Mouse (Mus musculus): ENCODE data around the gene Myh2. TPM values are rescaled to one million over a fixed set of nuclear protein-coding genes. Genes with fewer than 3 reads are reported as not detected.

Gene Myh2
- total and polyA plus RNA-seq, 2 experiments from 2014 or later: 0.10 to 0.24 TPM

DNA sequence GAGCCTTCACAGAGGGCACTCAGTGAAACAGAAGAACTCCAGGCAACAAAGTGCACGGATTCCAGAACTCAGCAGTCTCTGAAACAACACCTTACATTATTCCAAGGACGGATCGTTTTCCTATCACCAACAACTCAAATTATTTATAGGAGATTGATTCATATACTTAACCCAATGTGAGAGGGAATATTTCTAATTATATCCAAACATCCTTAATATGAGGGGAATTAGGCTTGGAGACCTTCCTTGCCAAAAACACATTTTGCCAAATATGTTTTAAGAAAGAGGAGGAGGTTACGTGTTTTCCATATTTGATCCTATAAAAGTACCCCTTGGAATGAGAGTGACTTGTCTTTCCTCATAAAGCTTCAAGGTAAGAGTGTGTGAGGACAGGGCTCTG, 28.9 kb downstream of the Myh2 start, which contains the start of gene Myh1:
Myh1 (plus strand) TSS at position 301 of the 400 bp plus-strand sequence.
- 71% methylated on average over 4 of the region's 4 CpGs for WGBS
- H3K4me3 ChIP-seq (ENCODE audit: low read length): no peak within 1 kb of the TSS
- H3K36me3 ChIP-seq (ENCODE audit: insufficient read depth, low read length): no peaks in the 10 kb centered on the region
- no peaks in the 10 kb centered on the region for H3K27me3 ChIP-seq (ENCODE audit: insufficient read depth, low read length)
- DNase-seq (ENCODE audit: low spot score) (no peak), ATAC-seq (no peak)
- H3K27ac ChIP-seq: no peak within 1 kb of the TSS
- H3K9ac ChIP-seq (replicated peaks; ENCODE audit: low read length): no peak within 1 kb of the TSS
- no peaks in the 10 kb centered on the region for H3K9me3 ChIP-seq (ENCODE audit: low read length)
- H3K4me1 ChIP-seq (ENCODE audit: insufficient read depth, low read length): no peaks in the 10 kb centered on the region
- H3K4me2 ChIP-seq (ENCODE audit: low read depth, low read length): no peak within 1 kb of the TSS
- no peak for TF ChIP-seq CTCF (IDR thresholded peaks at IDR 0.05; ENCODE audit: low read depth)

DNA sequence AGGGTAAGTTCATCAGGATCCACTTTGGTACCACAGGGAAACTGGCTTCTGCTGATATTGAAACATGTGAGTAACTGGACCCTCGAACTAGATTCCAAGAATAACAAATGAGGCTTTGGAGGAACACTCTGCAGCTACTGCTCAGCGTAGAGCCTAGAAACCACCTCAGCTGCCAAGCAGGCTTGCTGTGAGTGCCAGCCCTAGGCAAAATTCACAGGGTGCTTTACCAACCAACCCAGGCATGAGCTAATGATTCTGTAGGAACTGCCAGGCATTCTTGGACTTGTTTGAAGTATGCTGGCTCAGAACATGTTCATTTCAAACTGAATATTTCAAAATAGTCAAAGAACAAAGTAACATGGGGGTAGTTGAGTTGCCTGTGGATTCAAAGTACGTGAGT, 33.9 kb downstream of the Myh2 start:
- ATAC-seq (no peak), DNase-seq (ENCODE audit: low spot score) (peak; percentile 24)
- H3K27me3 ChIP-seq (ENCODE audit: insufficient read depth, low read length): no peaks in the 10 kb centered on the region
- no peaks in the 10 kb centered on the region for H3K9me3 ChIP-seq (ENCODE audit: low read length)
- no peak for TF ChIP-seq CTCF (IDR thresholded peaks at IDR 0.05; ENCODE audit: low read depth)
- H3K27ac ChIP-seq: no peak overlapping the region
- WGBS: 53% methylated on average over 3 of the region's 3 CpGs
- H3K4me3 ChIP-seq (ENCODE audit: low read length): no peak overlapping the region
- H3K4me2 ChIP-seq (ENCODE audit: low read depth, low read length): no peak overlapping the region
- H3K9ac ChIP-seq (replicated peaks; ENCODE audit: low read length): no peak overlapping the region
- no peaks in the 10 kb centered on the region for H3K36me3 ChIP-seq (ENCODE audit: insufficient read depth, low read length)
- H3K4me1 ChIP-seq (ENCODE audit: insufficient read depth, low read length): no peaks in the 10 kb centered on the region

DNA sequence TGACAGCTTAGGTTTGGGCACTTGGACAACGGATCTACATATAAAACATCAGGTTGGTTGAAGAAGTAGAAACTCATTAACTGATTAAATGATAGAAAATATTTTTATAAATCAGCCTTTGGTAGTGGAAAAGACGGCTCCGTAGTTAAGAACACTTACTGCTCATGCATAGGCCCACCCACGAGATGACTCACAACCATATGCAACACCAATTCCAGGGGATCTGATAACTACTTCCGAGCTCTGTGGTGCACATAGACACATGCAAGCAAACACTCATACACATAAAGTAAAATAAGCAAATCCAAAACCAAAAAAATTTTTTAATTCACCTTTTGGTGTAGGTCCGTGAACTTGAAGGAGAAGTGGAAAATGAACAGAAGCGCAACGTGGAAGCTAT, 51.0 kb downstream of the Myh2 start:
- Histone ChIP-seq H3K36me3 (ENCODE audit: insufficient read depth, low read length) (no peaks in the 10 kb centered on the region), H3K27ac (no peak overlapping the region), H3K4me1 (ENCODE audit: insufficient read depth, low read length) (no peaks in the 10 kb centered on the region), H3K9ac (replicated peaks; ENCODE audit: low read length) (no peak overlapping the region), H3K4me3 (ENCODE audit: low read length) (no peak overlapping the region), H3K9me3 (ENCODE audit: low read length) (no peaks in the 10 kb centered on the region), H3K27me3 (ENCODE audit: insufficient read depth, low read length) (no peaks in the 10 kb centered on the region), H3K4me2 (ENCODE audit: low read depth, low read length) (no peak overlapping the region)
- TF ChIP-seq CTCF (IDR thresholded peaks at IDR 0.05; ENCODE audit: low read depth): no peak
- ATAC-seq (no peak), DNase-seq (ENCODE audit: low spot score) (no peak)
- 94% methylated on average over 8 of the region's 8 CpGs for WGBS

DNA sequence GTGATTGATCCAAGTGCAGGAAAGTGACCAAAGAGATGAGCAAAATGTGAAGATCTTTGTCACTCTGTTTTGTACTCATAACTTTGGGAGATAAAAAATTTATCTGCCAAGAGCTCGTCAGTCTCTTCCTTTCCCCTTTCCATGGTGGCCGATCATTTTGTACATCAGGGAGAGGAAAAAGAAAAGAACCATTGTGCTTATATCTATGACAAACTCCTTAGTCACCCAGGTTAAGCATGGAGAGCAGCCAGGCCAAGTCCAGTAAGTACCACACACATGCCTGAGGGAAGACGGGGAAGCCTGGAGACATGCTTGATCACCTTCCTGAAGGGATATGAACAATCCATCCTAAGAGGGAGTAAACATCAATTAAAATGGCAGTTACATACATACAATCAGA, 53.6 kb downstream of the Myh2 start:
- ATAC-seq: no peak
- TF ChIP-seq CTCF (IDR thresholded peaks at IDR 0.05; ENCODE audit: low read depth): no peak
- H3K9ac ChIP-seq (replicated peaks; ENCODE audit: low read length): no peak overlapping the region
- H3K4me1 ChIP-seq (ENCODE audit: insufficient read depth, low read length): no peaks in the 10 kb centered on the region
- H3K36me3 ChIP-seq (ENCODE audit: insufficient read depth, low read length): no peaks in the 10 kb centered on the region
- no peak for DNase-seq (ENCODE audit: low spot score)
- H3K4me2 ChIP-seq (ENCODE audit: low read depth, low read length): no peak overlapping the region
- no peak overlapping the region for H3K4me3 ChIP-seq (ENCODE audit: low read length)
- H3K9me3 ChIP-seq (ENCODE audit: low read length): no peaks in the 10 kb centered on the region
- no peak overlapping the region for H3K27ac ChIP-seq
- WGBS: 81% methylated on average over 3 of the region's 3 CpGs
- H3K27me3 ChIP-seq (ENCODE audit: insufficient read depth, low read length): no peaks in the 10 kb centered on the region

DNA sequence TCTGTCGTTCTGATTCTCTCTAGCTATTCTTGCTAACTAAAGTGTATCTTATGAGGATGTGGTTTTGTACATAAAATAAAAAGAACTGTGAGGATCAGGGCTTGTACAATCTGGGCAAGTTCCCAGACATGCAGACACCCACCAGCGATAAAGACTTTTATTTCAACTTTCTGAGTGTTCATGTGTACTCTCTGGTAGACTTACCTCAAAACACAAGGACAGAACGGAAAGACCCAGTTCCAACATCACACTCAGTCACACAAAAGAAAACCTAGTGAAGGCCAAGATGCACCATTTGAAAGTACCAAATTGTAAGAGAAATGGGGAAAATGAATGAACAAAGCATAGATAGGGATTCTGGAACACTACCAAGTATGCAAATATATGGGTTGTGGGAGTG, 57.9 kb downstream of the Myh2 start:
- Histone ChIP-seq H3K9ac (replicated peaks; ENCODE audit: low read length) (no peak overlapping the region), H3K4me3 (ENCODE audit: low read length) (no peak overlapping the region), H3K4me2 (ENCODE audit: low read depth, low read length) (no peak overlapping the region), H3K36me3 (ENCODE audit: insufficient read depth, low read length) (no peaks in the 10 kb centered on the region), H3K4me1 (ENCODE audit: insufficient read depth, low read length) (no peaks in the 10 kb centered on the region), H3K9me3 (ENCODE audit: low read length) (no peaks in the 10 kb centered on the region), H3K27me3 (ENCODE audit: insufficient read depth, low read length) (no peaks in the 10 kb centered on the region), H3K27ac (no peak overlapping the region)
- no peak for TF ChIP-seq CTCF (IDR thresholded peaks at IDR 0.05; ENCODE audit: low read depth)
- ATAC-seq (no peak), DNase-seq (ENCODE audit: low spot score) (no peak)
- 64% methylated on average over 3 of the region's 3 CpGs for WGBS

DNA sequence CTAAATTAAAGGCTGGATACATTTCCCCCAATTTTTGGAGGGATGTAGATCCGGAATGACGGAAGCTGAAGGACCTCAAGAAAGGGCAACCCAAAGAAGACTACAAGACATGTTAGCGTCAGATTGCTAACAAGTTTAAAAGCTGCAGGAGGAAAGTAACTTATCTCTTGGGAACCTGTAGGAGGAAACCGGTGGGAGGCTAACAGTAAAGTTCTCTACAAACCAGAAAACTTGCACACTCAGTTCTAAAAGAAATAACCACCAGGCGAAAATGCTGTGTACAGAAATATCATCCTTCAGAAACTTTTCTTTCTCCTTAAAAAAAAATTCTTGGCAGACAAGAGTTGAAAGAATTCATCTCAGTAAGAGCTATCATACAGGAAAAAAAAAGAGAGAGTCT, 58.3 kb downstream of the Myh2 start:
- WGBS: 85% methylated on average over 5 of the region's 5 CpGs
- H3K36me3 ChIP-seq (ENCODE audit: insufficient read depth, low read length): no peaks in the 10 kb centered on the region
- H3K9me3 ChIP-seq (ENCODE audit: low read length): no peaks in the 10 kb centered on the region
- no peaks in the 10 kb centered on the region for H3K27me3 ChIP-seq (ENCODE audit: insufficient read depth, low read length)
- ATAC-seq: no peak
- no peak for TF ChIP-seq CTCF (IDR thresholded peaks at IDR 0.05; ENCODE audit: low read depth)
- H3K9ac ChIP-seq (replicated peaks; ENCODE audit: low read length): no peak overlapping the region
- H3K27ac ChIP-seq: no peak overlapping the region
- DNase-seq (ENCODE audit: low spot score): no peak
- H3K4me1 ChIP-seq (ENCODE audit: insufficient read depth, low read length): no peaks in the 10 kb centered on the region
- no peak overlapping the region for H3K4me2 ChIP-seq (ENCODE audit: low read depth, low read length)
- no peak overlapping the region for H3K4me3 ChIP-seq (ENCODE audit: low read length)

DNA sequence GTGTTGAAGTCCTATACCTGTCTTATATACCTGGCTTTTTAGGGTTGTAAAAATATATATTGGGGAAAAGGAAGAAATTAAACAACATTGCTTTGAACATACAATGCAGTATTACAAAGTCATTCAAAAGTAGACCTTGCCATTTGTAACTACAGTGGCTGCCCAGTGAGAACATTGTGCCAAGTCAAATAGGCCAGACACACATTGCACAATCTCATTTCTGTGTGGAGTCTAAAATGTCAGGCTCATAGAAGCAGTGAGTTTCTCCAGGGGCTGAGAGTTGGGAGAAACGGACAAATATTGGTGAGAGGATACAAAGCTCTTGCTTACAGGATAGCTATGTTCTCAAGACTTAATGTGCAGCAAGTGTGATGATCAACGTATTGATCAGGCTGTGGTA, 59.1 kb downstream of the Myh2 start:
- TF ChIP-seq CTCF (IDR thresholded peaks at IDR 0.05; ENCODE audit: low read depth): no peak
- H3K9ac ChIP-seq (replicated peaks; ENCODE audit: low read length): no peak overlapping the region
- no peak overlapping the region for H3K27ac ChIP-seq
- no peak overlapping the region for H3K4me2 ChIP-seq (ENCODE audit: low read depth, low read length)
- no peak overlapping the region for H3K4me3 ChIP-seq (ENCODE audit: low read length)
- no peaks in the 10 kb centered on the region for H3K9me3 ChIP-seq (ENCODE audit: low read length)
- no peak for DNase-seq (ENCODE audit: low spot score)
- no peaks in the 10 kb centered on the region for H3K27me3 ChIP-seq (ENCODE audit: insufficient read depth, low read length)
- H3K4me1 ChIP-seq (ENCODE audit: insufficient read depth, low read length): no peaks in the 10 kb centered on the region
- no peaks in the 10 kb centered on the region for H3K36me3 ChIP-seq (ENCODE audit: insufficient read depth, low read length)
- no peak for ATAC-seq
- WGBS: 81% methylated on average over 2 of the region's 2 CpGs
